Mouse (Mus musculus) liver, embryonic 11.5 days (tissue): ENCODE data around the gene Rnf157. TPM values are rescaled to one million over a fixed set of nuclear protein-coding genes. Genes with fewer than 3 reads are reported as not detected.

Experiments used
- ATAC-seq: fragments of 200-750 bp; cut with Nextera tagmentation; replicated peaks from 2 replicates; pipeline ENCODE4 v1.8.0; 2017; ENCODE audit warnings: moderate number of reproducible peaks, mild to moderate bottlenecking, moderate TSS enrichment, moderate library complexity; ENCODE audit not compliant: low FRiP score
- DNase-seq: peaks from one replicate; pipeline ENCODE4 v3.0.0-alpha.2; 2017; ENCODE audit warnings: low spot score
- H3K27ac ChIP-seq: fragments of 300-500 bp; sonication (generic); 2 replicates; pipeline ENCODE4 v1.5.1; 2014; ENCODE audit warnings: mild to moderate bottlenecking, low read depth, low read length, control low read depth
- H3K27me3 ChIP-seq: fragments of 300-500 bp; sonication (generic); replicated peaks from 2 replicates; pipeline ENCODE4 v1.6.1; 2014; ENCODE audit warnings: low read length, mixed read lengths; ENCODE audit not compliant: control insufficient read depth, insufficient read depth
- H3K36me3 ChIP-seq: fragments of 300-500 bp; sonication (generic); 2 replicates; pipeline ENCODE4 v1.6.1; 2014; ENCODE audit warnings: mild to moderate bottlenecking, low read length, moderate library complexity, mixed read lengths; ENCODE audit not compliant: control insufficient read depth, insufficient read depth
- H3K4me1 ChIP-seq: fragments of 300-500 bp; sonication (generic); replicated peaks from 2 replicates; pipeline ENCODE4 v1.6.1; 2014; ENCODE audit warnings: low read length, mixed read lengths; ENCODE audit not compliant: control insufficient read depth, insufficient read depth
- H3K4me2 ChIP-seq: fragments of 300-500 bp; sonication (generic); 2 replicates; pipeline ENCODE4 v1.6.1; 2014; ENCODE audit warnings: mild to moderate bottlenecking, control low read depth, moderate library complexity
- H3K4me3 ChIP-seq: fragments of 300-500 bp; sonication (generic); 2 replicates; pipeline ENCODE4 v1.5.1; 2014; ENCODE audit warnings: low read depth, low read length, control low read depth
- H3K9ac ChIP-seq: fragments of 300-500 bp; sonication (generic); 2 replicates; pipeline ENCODE4 v1.6.1; 2014; ENCODE audit warnings: low read depth, low read length, control low read depth
- H3K9me3 ChIP-seq: fragments of 300-500 bp; sonication (generic); 2 replicates; pipeline ENCODE4 v1.6.1; 2016; ENCODE audit warnings: low read length, inconsistent platforms, mixed read lengths; ENCODE audit not compliant: control insufficient read depth
- WGBS: fragments of 180-500 bp; shearing (Covaris S2); extraction: QIAGEN DNeasy Blood & Tissue Kit; methylation state at CpG from one replicate; pipeline ENCODE4 v1.1.7; 2014; 5-methylcytosine and 5-hydroxymethylcytosine counted together
- polyA plus RNA-seq: library from polyadenylated mRNA; unstranded; fragments of >200 nt; fragmentation: Nextera tagmentation; extraction: Ambion mirVana; gene quantifications from 2 replicates; pipeline ENCODE4 v1.2.1, GENCODE M21; 2014

The Rnf157 gene
- polyA plus RNA-seq, 1 experiment from 2014 or later, result 6.8 TPM

DNA sequence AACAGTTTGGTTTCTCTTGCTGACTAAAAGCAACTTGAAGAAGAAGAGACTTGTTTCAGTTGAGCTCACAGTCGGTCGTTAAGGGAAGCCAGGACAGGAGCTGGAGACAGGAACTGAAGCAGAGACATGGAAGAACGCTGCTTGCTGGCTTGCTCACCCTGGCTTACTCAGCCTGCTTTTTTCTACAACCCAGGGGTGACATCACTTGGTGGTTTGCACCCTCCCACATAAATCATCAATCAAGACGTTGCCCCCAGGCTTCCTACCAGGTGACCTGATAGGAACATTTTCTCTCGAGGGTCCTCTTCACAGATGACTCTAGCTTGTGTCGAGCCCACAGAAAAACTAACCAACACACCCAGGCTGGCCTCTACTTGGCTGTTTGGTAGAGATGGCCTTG is 10.4 kb upstream of the Rnf157 start:
- ATAC-seq (no peak), DNase-seq (no peak)
- no peak overlapping the region for H3K9ac ChIP-seq
- peaks cover 6% of the 10 kb centered on the region; the same call in 1 of the 2 replicates for H3K4me1 ChIP-seq
- no peaks in the 10 kb centered on the region for H3K36me3 ChIP-seq
- H3K27me3 ChIP-seq, result no peaks in the 10 kb centered on the region; the same call in 1 of the 2 replicates
- no peak overlapping the region for H3K27ac ChIP-seq
- 70% methylated on average over 6 of the region's 6 CpGs for WGBS
- no peak overlapping the region for H3K4me2 ChIP-seq
- H3K9me3 ChIP-seq, result no peaks in the 10 kb centered on the region
- H3K4me3 ChIP-seq, result no peak overlapping the region

DNA sequence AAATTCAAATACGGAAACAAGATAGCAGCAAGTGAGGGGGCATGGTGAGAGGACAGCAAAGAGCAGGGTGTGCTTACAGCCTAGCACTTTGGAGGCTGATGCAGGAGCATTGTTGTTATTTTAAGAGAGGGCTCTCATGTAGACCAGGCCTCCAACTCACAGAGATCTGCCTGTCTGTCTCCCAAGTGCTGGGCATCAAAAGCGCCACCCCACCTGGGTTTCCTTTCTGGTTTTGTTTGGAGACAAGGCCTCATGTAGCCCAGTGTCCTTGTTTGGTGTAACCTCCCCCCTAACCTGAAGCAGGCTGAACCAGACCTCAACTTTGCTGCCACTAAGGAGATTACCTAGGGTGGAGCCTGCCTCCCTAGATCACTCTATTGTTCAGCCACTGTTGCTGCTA is 9.7 kb upstream of the Rnf157 start:
- 78% methylated on average over 2 of the region's 2 CpGs for WGBS
- DNase-seq (no peak), ATAC-seq (no peak)
- Histone ChIP-seq H3K36me3 (no peaks in the 10 kb centered on the region), H3K9me3 (no peaks in the 10 kb centered on the region), H3K4me3 (no peak overlapping the region), H3K4me2 (no peak overlapping the region), H3K9ac (no peak overlapping the region), H3K27ac (no peak overlapping the region), H3K27me3 (no peaks in the 10 kb centered on the region; the same call in 1 of the 2 replicates), H3K4me1 (peaks cover 9% of the 10 kb centered on the region; the same call in 1 of the 2 replicates)

GRCm38 (mm10) chr11:116421102-116421501 is 8.3 kb upstream of the Rnf157 start:
- no peak for DNase-seq
- no peak overlapping the region for H3K4me3 ChIP-seq
- peaks cover 9% of the 10 kb centered on the region; the same call in 1 of the 2 replicates for H3K4me1 ChIP-seq
- H3K9ac ChIP-seq, result no peak overlapping the region; the same call in 1 of the 2 replicates
- no peak overlapping the region for H3K4me2 ChIP-seq
- WGBS, result 70% methylated on average over 6 of the region's 6 CpGs
- no peak overlapping the region; the same call in 1 of the 2 replicates for H3K27ac ChIP-seq
- H3K36me3 ChIP-seq, result no peaks in the 10 kb centered on the region
- no peak for ATAC-seq
- H3K27me3 ChIP-seq, result no peaks in the 10 kb centered on the region; the same call in 1 of the 2 replicates
- H3K9me3 ChIP-seq, result no peaks in the 10 kb centered on the region

DNA sequence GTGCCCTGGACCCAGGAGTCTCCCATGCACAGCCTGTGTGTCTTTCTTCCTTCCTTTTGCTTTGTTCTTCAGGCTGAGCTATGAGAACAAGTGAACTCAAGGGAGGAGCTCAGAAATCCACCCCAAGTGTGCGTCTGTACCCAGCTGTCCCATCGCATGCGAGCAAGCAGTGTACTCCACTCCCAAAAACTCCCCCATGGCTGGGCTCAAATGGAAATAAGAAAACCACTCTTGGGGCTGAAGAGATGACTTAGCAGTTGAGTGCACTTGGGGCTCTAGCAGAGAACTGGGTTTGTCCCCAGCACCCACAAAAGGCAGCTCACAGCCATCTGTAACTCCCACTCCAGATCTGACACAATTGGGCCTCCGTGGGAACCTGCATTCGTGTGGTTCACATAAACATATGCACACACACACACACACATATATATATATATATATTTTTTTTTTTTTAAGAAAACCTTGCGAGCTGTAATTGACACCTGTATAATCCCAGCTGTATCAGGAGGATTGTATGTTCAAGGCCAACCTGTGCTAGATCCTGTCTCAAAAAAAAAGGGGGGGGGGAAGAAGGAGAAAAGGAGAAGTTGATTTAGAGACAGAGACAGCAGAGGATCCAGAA is 6.1 kb upstream of the Rnf157 start:
- DNase-seq (no peak), ATAC-seq (no peak)
- Histone ChIP-seq H3K4me1 (peaks cover 3% of the 10 kb centered on the region; the same call in 1 of the 2 replicates), H3K9ac (no peak overlapping the region), H3K4me2 (no peak overlapping the region), H3K27me3 (no peaks in the 10 kb centered on the region; the same call in none of the 2 replicates), H3K27ac (no peak overlapping the region), H3K36me3 (no peaks in the 10 kb centered on the region), H3K9me3 (no peaks in the 10 kb centered on the region), H3K4me3 (no peak overlapping the region)
- 73% methylated on average over 6 of the region's 6 CpGs for WGBS

- no peak for DNase-seq
- Histone ChIP-seq H3K4me1 (peaks cover 5% of the 10 kb centered on the region), H3K9me3 (no peaks in the 10 kb centered on the region), H3K27ac (no peak overlapping the region), H3K36me3 (no peaks in the 10 kb centered on the region), H3K9ac (no peak overlapping the region), H3K4me3 (no peak overlapping the region), H3K27me3 (no peaks in the 10 kb centered on the region; the same call in none of the 2 replicates), H3K4me2 (no peak overlapping the region)
- 11% methylated on average over 2 of the region's 2 CpGs for WGBS
- no peak for ATAC-seq
Measured at GRCm38 (mm10) chr11:116418194-116418840, 5.5 kb upstream of the Rnf157 start.

- no peaks in the 10 kb centered on the region for H3K36me3 ChIP-seq
- H3K27me3 ChIP-seq, result peaks cover 6% of the 10 kb centered on the region
- no peak for DNase-seq
- no peak for ATAC-seq
- H3K4me2 ChIP-seq, result no peak overlapping the region
- no peaks in the 10 kb centered on the region for H3K9me3 ChIP-seq
- no peak overlapping the region for H3K27ac ChIP-seq
- peaks cover 12% of the 10 kb centered on the region for H3K4me1 ChIP-seq
- WGBS, result 85% methylated on average over 5 of the region's 5 CpGs
- H3K9ac ChIP-seq, result no peak overlapping the region
- H3K4me3 ChIP-seq, result no peak overlapping the region
Measured at GRCm38 (mm10) chr11:116417054-116417453, 4.2 kb upstream of the Rnf157 start.

GRCm38 (mm10) chr11:116416196-116416943 is 3.5 kb upstream of the Rnf157 start:
- no peak overlapping the region for H3K4me2 ChIP-seq
- no peaks in the 10 kb centered on the region for H3K36me3 ChIP-seq
- ATAC-seq (no peak), DNase-seq (no peak)
- WGBS, result 63% methylated on average over 6 of the region's 6 CpGs
- H3K9me3 ChIP-seq, result no peaks in the 10 kb centered on the region
- no peak overlapping the region for H3K27ac ChIP-seq
- peaks cover 14% of the 10 kb centered on the region for H3K4me1 ChIP-seq
- H3K27me3 ChIP-seq, result peaks cover 13% of the 10 kb centered on the region
- H3K4me3 ChIP-seq, result no peak overlapping the region
- no peak overlapping the region for H3K9ac ChIP-seq

DNA sequence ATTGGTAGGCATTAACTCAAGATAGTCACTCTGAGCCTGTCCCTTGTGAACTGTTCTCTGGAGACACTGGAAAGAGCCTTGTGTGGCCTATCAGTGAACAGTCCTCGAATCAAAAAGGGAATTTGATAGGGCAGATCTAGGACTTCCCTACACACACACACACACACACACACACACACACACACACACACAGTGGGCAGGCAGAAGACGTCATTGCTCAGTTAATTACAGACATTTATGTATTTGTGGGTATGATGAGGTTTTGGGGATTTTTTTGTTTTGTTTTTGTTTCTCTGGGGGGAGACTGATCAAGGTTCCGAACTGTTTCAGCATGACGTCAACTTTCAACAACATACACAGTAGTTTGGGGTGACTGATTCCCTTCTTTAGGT is 795 bp upstream of the Rnf157 start:
- peaks cover 15% of the 10 kb centered on the region for H3K27me3 ChIP-seq
- WGBS, result 71% methylated on average over 4 of the region's 4 CpGs
- ATAC-seq (0 out of 2 replicates have a peak, but pooled peaks have one; percentile 3), DNase-seq (no peak)
- H3K4me1 ChIP-seq, result peaks cover 14% of the 10 kb centered on the region
- H3K4me3 ChIP-seq, result peak overlapping the region; percentile 76; the same call in 1 of the 2 replicates
- H3K9me3 ChIP-seq, result no peaks in the 10 kb centered on the region
- no peaks in the 10 kb centered on the region for H3K36me3 ChIP-seq
- H3K9ac ChIP-seq, result peak overlapping the region; percentile 78; the same call in 1 of the 2 replicates
- H3K4me2 ChIP-seq, result peak overlapping the region; percentile 99
- H3K27ac ChIP-seq, result no peak overlapping the region
